Mouse (Mus musculus): ENCODE measurements around the gene Cpsf7. TPM values are rescaled to one million over a fixed set of nuclear protein-coding genes. Genes with fewer than 3 reads are reported as not detected.
"Not testable (repeated sequence)": the region's sequence is repeated elsewhere in the genome, so short reads cannot be mapped to it uniquely, and the experiment has no call there.

Cpsf7 gene
- total RNA-seq (2021): 10 to 100 TPM; 26.6 to 33.0 TPM
- long read RNA-seq, experiment 1, partial matches to known transcripts: 9 of 17 reads
- long read RNA-seq, experiment 1, other reads (novel, unspliced or antisense): 6 of 17 reads
- long read RNA-seq, experiment 2, partial matches to known transcripts: 7 of 13 reads
- long read RNA-seq, experiment 2, other reads (novel, unspliced or antisense): 2 of 13 reads

- peak; percentile 88 for DNase-seq
Observed at GRCm38 (mm10) chr19:10525106-10525901, at the start of gene Cpsf7. TSS of gene Cpsf7 (plus strand) at chr19:10525266.

- DNase-seq: no peak
Observed at GRCm38 (mm10) chr19:10479541-10479940, 45.5 kb upstream of the Cpsf7 start.

- no peak for DNase-seq
Observed at GRCm38 (mm10) chr19:10482703-10483102, 42.4 kb upstream of the Cpsf7 start, which contains the start of gene Ppp1r32. TSS of gene Ppp1r32 (minus strand) at chr19:10482928.

DNA sequence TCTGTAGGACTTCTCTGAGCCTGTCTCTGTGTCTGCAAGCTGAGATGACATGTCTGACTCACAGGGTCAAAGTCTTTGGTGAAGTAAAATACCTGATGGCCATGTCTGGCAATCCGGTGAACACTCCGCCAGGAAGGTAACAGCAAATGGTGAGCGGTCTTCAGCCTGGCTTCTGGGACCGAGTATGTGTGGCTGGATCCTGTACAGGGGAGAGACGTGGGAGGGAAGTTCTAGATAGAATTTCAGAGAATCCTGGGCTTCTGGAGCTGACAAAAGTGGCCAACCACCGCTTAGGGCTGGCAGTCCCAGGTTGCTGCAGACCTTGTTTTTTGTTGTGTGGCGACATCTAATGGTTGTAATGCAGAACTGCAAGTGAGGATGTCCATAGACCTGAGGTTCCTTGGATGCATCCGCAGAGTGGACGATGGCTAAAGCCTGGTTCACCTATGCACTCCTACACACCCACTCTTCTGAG, 38.8 kb upstream of the Cpsf7 start:
- peak; percentile 27 for DNase-seq

GRCm38 (mm10) chr19:10495670-10496069, 29.4 kb upstream of the Cpsf7 start:
- DNase-seq: no peak

GRCm38 (mm10) chr19:10496976-10497375, 28.1 kb upstream of the Cpsf7 start:
- DNase-seq: no peak

GRCm38 (mm10) chr19:10497512-10498160, 27.4 kb upstream of the Cpsf7 start:
- DNase-seq: no peak

DNA sequence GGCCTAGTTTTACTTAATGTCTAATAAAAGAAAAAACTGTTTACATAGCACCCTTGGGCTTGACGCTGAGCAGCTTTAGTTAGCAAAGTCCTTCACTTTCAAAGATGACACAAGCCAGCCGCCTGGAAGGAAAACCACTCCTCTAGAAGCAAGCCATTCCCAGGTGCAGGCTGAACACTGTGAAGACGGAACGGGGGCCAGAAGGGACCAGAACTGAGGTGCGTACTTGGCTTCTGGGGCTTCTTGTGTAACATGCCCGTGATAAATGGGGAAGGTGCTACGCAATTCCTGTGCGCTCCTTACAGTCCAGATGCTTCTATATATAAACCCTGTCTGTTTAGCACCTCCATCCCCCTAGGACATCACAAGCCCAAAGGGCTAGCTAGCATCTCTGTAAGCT, 24.5 kb upstream of the Cpsf7 start:
- no peak for DNase-seq

- DNase-seq: peak; percentile 20
Observed at GRCm38 (mm10) chr19:10502571-10502970, 22.5 kb upstream of the Cpsf7 start.

DNA sequence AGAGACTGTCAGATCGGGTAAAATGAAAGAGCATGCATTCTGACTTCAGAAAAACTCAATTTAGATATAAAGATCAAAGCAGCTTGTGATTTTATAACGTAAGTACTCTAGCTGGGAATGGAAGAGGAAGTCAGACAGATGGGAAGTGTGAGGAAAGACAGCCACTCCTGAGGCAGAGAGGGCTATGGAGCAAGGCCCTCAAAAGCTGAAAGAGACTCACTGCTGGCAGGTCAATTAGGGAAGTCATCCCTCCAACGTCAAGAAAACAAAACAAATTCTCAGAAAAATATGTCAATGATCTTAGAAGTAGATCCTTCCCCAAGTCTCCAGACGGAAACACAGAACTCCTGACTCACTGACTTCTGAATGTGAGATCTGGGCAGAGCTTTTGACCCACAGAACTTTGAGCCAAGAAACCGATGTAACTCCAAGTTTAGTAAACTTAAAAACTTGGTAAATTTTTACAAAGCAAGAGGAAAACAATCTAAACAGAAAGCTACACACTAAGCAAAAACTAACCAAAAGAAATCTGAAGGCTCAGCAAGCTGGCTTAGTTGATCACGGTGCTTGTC, 14.2 kb upstream of the Cpsf7 start:
- DNase-seq: no peak

- DNase-seq: no peak
Observed at GRCm38 (mm10) chr19:10520355-10520754, 4.7 kb upstream of the Cpsf7 start.

GRCm38 (mm10) chr19:10521926-10522325, 3.1 kb upstream of the Cpsf7 start:
- no peak for DNase-seq

- DNase-seq: no peak
Observed at GRCm38 (mm10) chr19:10523483-10524080, 1.5 kb upstream of the Cpsf7 start.

- DNase-seq: no peak
Observed at GRCm38 (mm10) chr19:10524784-10525105, 321 bp upstream of the Cpsf7 start.

- peak; percentile 22 for DNase-seq
Observed at GRCm38 (mm10) chr19:10525910-10526309, 844 bp downstream of the Cpsf7 start, which contains the start of gene Sdhaf2. TSS of gene Sdhaf2 (minus strand) at chr19:10526142.

DNA sequence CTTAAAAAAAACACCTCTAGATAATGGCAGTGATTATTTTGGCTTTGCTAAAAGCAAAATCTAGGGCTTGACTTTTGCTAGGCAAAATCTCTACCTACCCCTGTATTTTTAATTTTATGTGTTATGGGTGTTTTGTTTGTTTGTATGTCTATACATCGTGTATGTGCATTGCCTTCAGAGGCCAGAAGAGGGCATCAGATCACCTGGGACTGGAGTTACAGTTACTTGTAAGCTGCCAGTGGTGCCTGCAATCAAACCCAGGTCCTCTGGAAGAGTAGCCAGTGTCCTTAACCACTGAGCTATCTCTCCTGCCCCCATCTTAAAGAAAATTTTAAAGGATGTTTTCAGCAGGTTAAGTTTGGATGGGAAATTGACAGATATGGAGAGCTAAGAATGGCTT, 5.0 kb downstream of the Cpsf7 start:
- no peak for DNase-seq

DNA sequence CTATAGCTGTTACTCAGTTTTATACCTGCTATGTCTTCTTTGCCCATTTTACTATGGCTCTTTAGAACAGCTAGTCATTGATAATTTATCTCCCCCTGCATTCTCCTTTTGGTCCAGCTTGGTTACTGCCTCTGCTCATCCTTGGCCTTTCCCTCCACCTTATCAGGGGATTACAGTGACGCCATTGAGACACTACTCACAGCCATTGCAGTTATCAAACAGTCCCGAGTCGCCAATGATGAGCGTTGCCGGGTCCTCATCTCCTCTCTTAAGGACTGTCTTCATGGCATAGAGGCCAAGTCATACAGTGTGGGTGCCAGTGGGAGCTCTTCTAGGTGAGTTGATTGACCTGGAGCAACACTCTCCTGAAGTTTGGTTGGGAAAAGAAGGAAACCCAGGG, 14.4 kb downstream of the Cpsf7 start:
- no peak for DNase-seq

GRCm38 (mm10) chr19:10555624-10556510, 30.8 kb downstream of the Cpsf7 start, which contains the start of gene Tmem216:
TSS of gene Tmem216 (minus strand) at chr19:10556238.
- peak; percentile 72 for DNase-seq

DNA sequence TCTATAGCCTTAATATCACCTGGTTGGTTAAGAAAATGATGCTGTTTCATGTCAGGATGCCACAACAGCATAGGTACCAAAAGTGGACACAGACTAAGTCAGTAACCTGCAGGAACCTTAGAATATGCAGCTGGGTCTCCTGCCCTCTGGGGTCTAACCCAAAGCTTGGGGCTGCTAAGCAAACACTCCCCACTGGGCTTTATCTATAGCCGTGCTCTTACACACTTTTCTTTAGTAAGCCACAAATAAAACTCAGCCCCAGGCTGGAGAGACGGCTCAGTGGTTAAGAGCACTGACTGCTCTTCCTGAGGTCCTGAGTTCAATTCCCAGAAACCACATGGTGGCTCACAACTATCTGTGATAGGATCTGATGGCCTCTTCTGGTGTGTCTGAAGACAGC, 31.9 kb downstream of the Cpsf7 start:
- DNase-seq: no peak

DNA sequence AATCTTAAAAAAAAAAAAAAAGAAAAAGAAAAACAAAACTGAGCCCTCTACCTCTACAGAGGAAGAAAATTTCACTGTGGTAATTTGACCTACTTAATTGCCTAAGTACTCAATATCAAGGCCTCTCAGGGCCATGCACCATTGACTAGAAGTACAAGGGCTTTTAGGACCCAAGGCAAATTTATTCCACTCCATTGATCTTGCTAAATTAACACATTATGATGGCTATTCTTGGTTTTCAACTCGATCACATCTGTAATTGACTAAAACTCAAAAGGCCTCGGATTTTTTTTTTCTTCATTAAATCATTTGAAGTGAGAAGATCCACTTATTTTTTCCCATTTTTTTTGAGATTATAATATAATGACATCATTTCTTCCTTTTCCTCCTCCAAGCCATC, 32.4 kb downstream of the Cpsf7 start:
- DNase-seq: no peak

DNA sequence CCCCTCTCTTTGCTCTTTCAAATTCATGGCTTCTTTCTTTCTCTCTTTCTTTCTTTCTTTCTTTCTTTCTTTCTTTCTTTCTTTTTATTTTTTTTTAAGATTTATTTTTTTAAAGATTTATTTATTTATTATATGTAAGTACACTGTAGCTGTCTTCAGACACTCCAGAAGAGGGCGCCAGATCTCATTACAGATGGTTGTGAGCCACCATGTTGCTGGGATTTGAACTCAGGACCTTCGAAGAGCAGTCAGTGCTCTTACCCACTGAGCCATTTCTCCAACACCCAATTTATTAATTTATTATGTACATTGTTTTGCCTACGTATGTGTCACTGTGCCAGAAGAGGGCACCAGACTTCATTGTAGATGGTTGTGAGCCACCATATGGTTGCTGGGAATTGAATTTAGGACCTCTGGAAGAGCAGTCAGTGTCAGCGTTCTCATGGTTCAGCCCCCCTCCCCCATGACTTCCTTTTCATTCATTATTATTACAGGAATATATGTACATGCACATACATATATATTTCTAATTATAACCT, 32.8 kb downstream of the Cpsf7 start:
- not testable (repeated sequence) for DNase-seq
